Mouse (Mus musculus): ENCODE measurements at regions not wholly inside any gene's neighbourhood (a gene's known extent, or its start where the extent isn't known, plus 50 kb on each side); places are given as distances from the start of the nearest gene placed in this dataset.

- H3K36me3 ChIP-seq = no peaks in the 10 kb centered on the region
- ATAC-seq (ENCODE audit: borderline replicate concordance, extremely low read depth, low FRiP score, low TSS enrichment) = no peak
- WGBS = 50% methylated on average over 13 of the region's 13 CpGs
- H3K27me3 ChIP-seq = peaks cover 8% of the 10 kb centered on the region; the same call in 1 of the 2 replicates
- H3K9me3 ChIP-seq = no peaks in the 10 kb centered on the region
- H3K4me2 ChIP-seq = no peak overlapping the region
- H3K4me3 ChIP-seq = no peak overlapping the region
- peaks cover 11% of the 10 kb centered on the region; the same call in 1 of the 2 replicates for H3K4me1 ChIP-seq
- H3K9ac ChIP-seq = no peak overlapping the region
- no peak overlapping the region for H3K27ac ChIP-seq
Measured at GRCm38 (mm10) chr5:73729646-73730045, 78.5 kb downstream of the Spata18 start.

DNA sequence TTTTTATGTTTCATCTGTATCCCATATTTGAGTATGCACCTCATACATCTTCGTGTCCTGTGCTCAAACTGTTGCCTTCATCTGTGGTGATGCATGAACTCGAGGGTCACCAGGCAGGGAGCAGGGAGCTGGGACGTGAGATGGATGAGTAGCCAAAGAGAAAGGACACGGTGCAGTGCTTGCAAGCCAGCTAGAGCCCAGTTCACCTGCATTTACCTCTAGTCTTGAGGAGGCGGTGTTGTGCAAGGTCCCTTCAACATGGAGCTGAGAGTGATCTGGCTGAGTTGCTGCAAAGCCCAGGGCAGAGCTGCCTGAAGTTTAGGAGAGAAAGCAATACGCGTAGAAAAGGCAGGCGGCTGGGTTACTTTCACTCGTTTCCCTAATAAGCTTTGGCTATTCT, 80.2 kb downstream of the Spata18 start:
- H3K9me3 ChIP-seq = no peaks in the 10 kb centered on the region
- ATAC-seq (ENCODE audit: borderline replicate concordance, extremely low read depth, low FRiP score, low TSS enrichment) = no peak
- H3K27ac ChIP-seq = no peak overlapping the region
- peaks cover 7% of the 10 kb centered on the region; the same call in 1 of the 2 replicates for H3K27me3 ChIP-seq
- no peak overlapping the region for H3K4me2 ChIP-seq
- H3K36me3 ChIP-seq = no peaks in the 10 kb centered on the region
- H3K9ac ChIP-seq = no peak overlapping the region
- peaks cover 11% of the 10 kb centered on the region; the same call in 1 of the 2 replicates for H3K4me1 ChIP-seq
- 64% methylated on average over 9 of the region's 9 CpGs for WGBS
- H3K4me3 ChIP-seq = no peak overlapping the region

GRCm38 (mm10) chr5:73731991-73732565, 80.9 kb downstream of the Spata18 start:
- H3K9me3 ChIP-seq = no peaks in the 10 kb centered on the region
- peaks cover 11% of the 10 kb centered on the region; the same call in 1 of the 2 replicates for H3K4me1 ChIP-seq
- WGBS = 51% methylated on average over 9 of the region's 9 CpGs
- H3K27ac ChIP-seq = no peak overlapping the region
- no peak overlapping the region for H3K4me3 ChIP-seq
- no peak overlapping the region for H3K9ac ChIP-seq
- H3K27me3 ChIP-seq = peaks cover under 1% of the 10 kb centered on the region; the same call in 1 of the 2 replicates
- no peak overlapping the region for H3K4me2 ChIP-seq
- H3K36me3 ChIP-seq = no peaks in the 10 kb centered on the region
- ATAC-seq (ENCODE audit: borderline replicate concordance, extremely low read depth, low FRiP score, low TSS enrichment) = no peak

DNA sequence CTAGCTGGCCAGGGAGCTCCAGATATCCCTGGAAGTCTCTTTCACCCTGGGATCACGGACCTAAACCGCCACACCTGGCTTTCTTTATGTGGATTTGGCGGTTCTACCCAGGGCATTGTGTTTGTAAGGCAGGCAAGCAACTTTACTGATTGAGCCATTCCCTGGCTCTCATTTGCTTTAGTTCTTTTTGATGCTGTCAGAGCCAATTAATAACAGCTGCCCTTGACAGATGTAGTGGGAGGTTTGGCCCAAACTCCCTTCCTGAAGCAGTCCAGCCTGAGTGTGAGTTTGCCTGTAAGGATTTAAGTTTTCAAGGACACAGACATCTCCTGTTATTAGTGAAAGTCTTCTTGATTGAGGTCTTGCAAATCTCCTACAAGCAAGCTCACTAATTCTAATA, 89.6 kb downstream of the Spata18 start:
- WGBS = 67% methylated on average over 3 of the region's 3 CpGs
- H3K9me3 ChIP-seq = no peaks in the 10 kb centered on the region
- H3K4me2 ChIP-seq = no peak overlapping the region
- no peaks in the 10 kb centered on the region for H3K4me1 ChIP-seq
- H3K27ac ChIP-seq = no peak overlapping the region
- H3K9ac ChIP-seq = no peak overlapping the region
- H3K36me3 ChIP-seq = no peaks in the 10 kb centered on the region
- H3K27me3 ChIP-seq = no peaks in the 10 kb centered on the region
- no peak overlapping the region for H3K4me3 ChIP-seq
- no peak for ATAC-seq (ENCODE audit: borderline replicate concordance, extremely low read depth, low FRiP score, low TSS enrichment)

GRCm38 (mm10) chr5:73741441-73741840, 90.3 kb downstream of the Spata18 start:
- H3K36me3 ChIP-seq = no peaks in the 10 kb centered on the region
- WGBS = 85% methylated on average over 11 of the region's 11 CpGs
- H3K9ac ChIP-seq = no peak overlapping the region
- H3K4me3 ChIP-seq = no peak overlapping the region
- no peak overlapping the region for H3K27ac ChIP-seq
- H3K9me3 ChIP-seq = no peaks in the 10 kb centered on the region
- H3K27me3 ChIP-seq = no peaks in the 10 kb centered on the region
- no peak overlapping the region for H3K4me2 ChIP-seq
- no peak for ATAC-seq (ENCODE audit: borderline replicate concordance, extremely low read depth, low FRiP score, low TSS enrichment)
- H3K4me1 ChIP-seq = no peaks in the 10 kb centered on the region

- H3K4me3 ChIP-seq = no peak overlapping the region
- WGBS = 84% methylated on average over 1 of the region's 1 CpGs
- H3K9me3 ChIP-seq = no peaks in the 10 kb centered on the region
- no peaks in the 10 kb centered on the region for H3K27me3 ChIP-seq
- no peak overlapping the region for H3K4me2 ChIP-seq
- H3K9ac ChIP-seq = no peak overlapping the region
- no peaks in the 10 kb centered on the region for H3K4me1 ChIP-seq
- no peaks in the 10 kb centered on the region for H3K36me3 ChIP-seq
- ATAC-seq (ENCODE audit: borderline replicate concordance, extremely low read depth, low FRiP score, low TSS enrichment) = no peak
- no peak overlapping the region for H3K27ac ChIP-seq
Measured at GRCm38 (mm10) chr5:73743953-73744352, 92.8 kb downstream of the Spata18 start.

GRCm38 (mm10) chr5:73749791-73750190, 98.6 kb downstream of the Spata18 start:
- Histone ChIP-seq H3K27me3 (no peaks in the 10 kb centered on the region), H3K9ac (no peak overlapping the region), H3K36me3 (no peaks in the 10 kb centered on the region), H3K27ac (no peak overlapping the region), H3K4me2 (no peak overlapping the region), H3K4me1 (0 out of 2 replicates have a peak, but pooled peaks cover 2% of the 10 kb centered on the region), H3K4me3 (no peak overlapping the region), H3K9me3 (no peaks in the 10 kb centered on the region)
- no peak for ATAC-seq (ENCODE audit: borderline replicate concordance, extremely low read depth, low FRiP score, low TSS enrichment)
- WGBS = 50% methylated on average over 4 of the region's 4 CpGs

GRCm38 (mm10) chr5:73752225-73752644, 101.1 kb downstream of the Spata18 start:
- no peak overlapping the region for H3K4me3 ChIP-seq
- 0 out of 2 replicates have a peak, but pooled peaks cover 2% of the 10 kb centered on the region for H3K4me1 ChIP-seq
- no peaks in the 10 kb centered on the region for H3K36me3 ChIP-seq
- no peak overlapping the region for H3K4me2 ChIP-seq
- ATAC-seq (ENCODE audit: borderline replicate concordance, extremely low read depth, low FRiP score, low TSS enrichment) = no peak
- no peaks in the 10 kb centered on the region for H3K27me3 ChIP-seq
- no peaks in the 10 kb centered on the region for H3K9me3 ChIP-seq
- no peak overlapping the region for H3K9ac ChIP-seq
- WGBS = 47% methylated on average over 10 of the region's 10 CpGs
- H3K27ac ChIP-seq = no peak overlapping the region

GRCm38 (mm10) chr5:73753827-73754226, 102.6 kb downstream of the Spata18 start:
- Histone ChIP-seq H3K9ac (no peak overlapping the region), H3K27ac (no peak overlapping the region), H3K36me3 (no peaks in the 10 kb centered on the region), H3K27me3 (0 out of 2 replicates have a peak, but pooled peaks cover 2% of the 10 kb centered on the region), H3K4me2 (no peak overlapping the region), H3K4me3 (no peak overlapping the region), H3K4me1 (0 out of 2 replicates have a peak, but pooled peaks cover 2% of the 10 kb centered on the region), H3K9me3 (no peaks in the 10 kb centered on the region)
- 62% methylated on average over 7 of the region's 7 CpGs for WGBS
- ATAC-seq (ENCODE audit: borderline replicate concordance, extremely low read depth, low FRiP score, low TSS enrichment) = no peak

- Histone ChIP-seq H3K4me2 (no peak overlapping the region), H3K4me1 (peaks cover 3% of the 10 kb centered on the region; the same call in 1 of the 2 replicates), H3K27ac (no peak overlapping the region), H3K9me3 (no peaks in the 10 kb centered on the region), H3K27me3 (0 out of 2 replicates have a peak, but pooled peaks cover 4% of the 10 kb centered on the region), H3K4me3 (no peak overlapping the region), H3K9ac (no peak overlapping the region), H3K36me3 (no peaks in the 10 kb centered on the region)
- ATAC-seq (ENCODE audit: borderline replicate concordance, extremely low read depth, low FRiP score, low TSS enrichment) = no peak
- 85% methylated on average over 6 of the region's 6 CpGs for WGBS
Measured at GRCm38 (mm10) chr5:73758534-73758933, 107.4 kb downstream of the Spata18 start.

GRCm38 (mm10) chr5:73761236-73761635, 110.1 kb downstream of the Spata18 start:
- H3K4me1 ChIP-seq = peaks cover 3% of the 10 kb centered on the region; the same call in 1 of the 2 replicates
- 0 out of 2 replicates have a peak, but pooled peaks cover 4% of the 10 kb centered on the region for H3K27me3 ChIP-seq
- H3K9me3 ChIP-seq = no peaks in the 10 kb centered on the region
- no peak overlapping the region for H3K27ac ChIP-seq
- ATAC-seq (ENCODE audit: borderline replicate concordance, extremely low read depth, low FRiP score, low TSS enrichment) = no peak
- 50% methylated on average over 1 of the region's 1 CpGs for WGBS
- no peak overlapping the region for H3K4me3 ChIP-seq
- no peaks in the 10 kb centered on the region for H3K36me3 ChIP-seq
- H3K4me2 ChIP-seq = no peak overlapping the region
- no peak overlapping the region for H3K9ac ChIP-seq

- Histone ChIP-seq H3K36me3 (no peaks in the 10 kb centered on the region), H3K27ac (0 out of 2 replicates have a peak overlapping the region, but pooled peaks have one; percentile 33), H3K9ac (no peak overlapping the region), H3K9me3 (no peaks in the 10 kb centered on the region), H3K27me3 (0 out of 2 replicates have a peak, but pooled peaks cover 4% of the 10 kb centered on the region), H3K4me2 (no peak overlapping the region), H3K4me1 (peaks cover 3% of the 10 kb centered on the region; the same call in 1 of the 2 replicates), H3K4me3 (no peak overlapping the region)
- 16% methylated on average over 8 of the region's 8 CpGs for WGBS
- peak; percentile 88 for ATAC-seq (ENCODE audit: borderline replicate concordance, extremely low read depth, low FRiP score, low TSS enrichment)
Measured at GRCm38 (mm10) chr5:73761709-73762108, 110.5 kb downstream of the Spata18 start.

Data from lung, embryonic 15.5 days (tissue).